Mouse (Mus musculus) small intestine, adult 2 months (tissue): ENCODE measurements around the gene Rpl26.

ENCODE experiments used
- CTCF ChIP-seq: fragments of 200-500 bp; IDR thresholded peaks from 2 replicates; pipeline ENCODE4 v1.5.1; 2012; ENCODE audit warnings: low read depth, mild to moderate bottlenecking, control low read depth, inconsistent platforms, low read length, moderate library complexity, mixed read lengths; ENCODE audit not compliant: insufficient replicate concordance, insufficient read length; ENCODE audit errors: extremely low read depth
- POLR2A ChIP-seq: fragments of 200-500 bp; IDR thresholded peaks from 2 replicates; pipeline ENCODE4 v1.6.1; 2012; ENCODE audit warnings: low read depth, mild to moderate bottlenecking, control low read depth, inconsistent platforms, low read length, moderate library complexity

- TF ChIP-seq CTCF = no peak
- no peak for TF ChIP-seq POLR2A
These were observed 10.8 kb upstream of the Rpl26 start for GRCm38 (mm10) chr11:68890625-68891024.
